Mouse (Mus musculus) heart, embryonic 14.5 days (tissue): ENCODE data around the gene Cdh11. TPM values are rescaled to one million over a fixed set of nuclear protein-coding genes. Genes with fewer than 3 reads are reported as not detected.
"Not testable (repeated sequence)": the region's sequence is repeated elsewhere in the genome, so short reads cannot be mapped to it uniquely, and the experiment has no call there.

Source experiments
- ATAC-seq: fragments of 200-750 bp; cut with Nextera tagmentation; 2 replicates; pipeline ENCODE4 v1.8.0; 2017; ENCODE audit warnings: low read depth, moderate TSS enrichment; ENCODE audit not compliant: insufficient number of reproducible peaks, insufficient read depth, low FRiP score
- H3K27ac ChIP-seq, 2 experiments: fragments of 200-500 bp in 1 of 2; fragments of 300-500 bp in 1 of 2; sonication (generic) in 1 of 2; replicated peaks in 1 of 2; 2 replicates each; pipeline ENCODE4 v1.5.1; 2012 to 2014; ENCODE audit warnings: low read depth in 2 of 2, low read length in 2 of 2, control low read depth in 1 of 2, mild to moderate bottlenecking in 1 of 2, mixed read lengths in 1 of 2; ENCODE audit not compliant: control insufficient read depth in 1 of 2, insufficient read depth in 1 of 2
- H3K27me3 ChIP-seq: fragments of 300-500 bp; sonication (generic); 2 replicates; pipeline ENCODE4 v1.6.1; 2014; ENCODE audit warnings: mild to moderate bottlenecking, low read length, control low read depth; ENCODE audit not compliant: control insufficient read depth, insufficient read depth
- H3K36me3 ChIP-seq: fragments of 300-500 bp; sonication (generic); 2 replicates; pipeline ENCODE4 v1.6.1; 2014; ENCODE audit warnings: mild to moderate bottlenecking, control low read depth, low read length, mixed read lengths; ENCODE audit not compliant: control insufficient read depth, insufficient read depth
- H3K4me1 ChIP-seq, 2 experiments: fragments of 200-500 bp in 1 of 2; fragments of 300-500 bp in 1 of 2; sonication (generic) in 1 of 2; 2 replicates each; pipeline ENCODE4 v1.6.1; 2012 to 2014; ENCODE audit warnings: low read length in 2 of 2, control low read depth in 1 of 2, mixed read lengths in 1 of 2; ENCODE audit not compliant: control insufficient read depth in 2 of 2, insufficient read depth in 2 of 2
- H3K4me2 ChIP-seq: fragments of 300-500 bp; sonication (generic); 2 replicates; pipeline ENCODE4 v1.6.1; 2014; ENCODE audit warnings: mild to moderate bottlenecking, low read length
- H3K4me3 ChIP-seq, 2 experiments: fragments of 200-500 bp in 1 of 2; fragments of 300-500 bp in 1 of 2; sonication (generic) in 1 of 2; 2 replicates each; pipeline ENCODE4 v1.5.1; 2012 to 2014; ENCODE audit warnings: low read length in 2 of 2, mild to moderate bottlenecking in 2 of 2, control low read depth in 1 of 2, low read depth in 1 of 2, moderate library complexity in 1 of 2; ENCODE audit not compliant: control insufficient read depth in 1 of 2, insufficient read depth in 1 of 2
- H3K9ac ChIP-seq: fragments of 300-500 bp; sonication (generic); 2 replicates; pipeline ENCODE4 v1.6.1; 2014; ENCODE audit warnings: mild to moderate bottlenecking, low read length
- H3K9me3 ChIP-seq: fragments of 300-500 bp; sonication (generic); 2 replicates; pipeline ENCODE4 v1.6.1; 2016; ENCODE audit warnings: low read length, control low read depth; ENCODE audit not compliant: control insufficient read depth
- WGBS: fragments of 180-500 bp; shearing (Covaris S2); extraction: QIAGEN DNeasy Blood & Tissue Kit; methylation state at CpG from one replicate; pipeline ENCODE4 v1.1.7; 2014; 5-methylcytosine and 5-hydroxymethylcytosine counted together
- polyA plus RNA-seq: library from polyadenylated mRNA; unstranded; fragments of >200 nt; fragmentation: Nextera tagmentation; extraction: Ambion mirVana; gene quantifications from 2 replicates; pipeline ENCODE4 v1.2.1, GENCODE M21; 2014

Gene Cdh11
- polyA plus RNA-seq, 1 experiment from 2014 or later = 75.4 TPM

- Histone ChIP-seq H3K27ac (no peak overlapping the region), H3K4me1 (no peaks in the 10 kb centered on the region)
- no peak for ATAC-seq
Observed at GRCm38 (mm10) chr8:102677148-102677547, 108.3 kb downstream of the Cdh11 start.

GRCm38 (mm10) chr8:102664561-102664960 is 120.9 kb downstream of the Cdh11 start:
- not testable (repeated sequence) for H3K4me1 ChIP-seq, H3K4me2 ChIP-seq, H3K27ac ChIP-seq, H3K9me3 ChIP-seq, H3K27me3 ChIP-seq, ATAC-seq, H3K4me3 ChIP-seq, H3K9ac ChIP-seq
- WGBS = 77% methylated on average over 5 of the region's 5 CpGs
- H3K36me3 ChIP-seq = peaks cover 18% of the 10 kb centered on the region

More at GRCm38 (mm10) chr8:102677148-102677547, 108.3 kb downstream of the Cdh11 start:
- Histone ChIP-seq H3K4me3 (no peak overlapping the region), H3K36me3 (peaks cover 10% of the 10 kb centered on the region), H3K9ac (no peak overlapping the region), H3K4me2 (no peak overlapping the region), H3K27me3 (no peaks in the 10 kb centered on the region), H3K9me3 (no peaks in the 10 kb centered on the region)
- WGBS = 86% methylated on average over 3 of the region's 3 CpGs

DNA sequence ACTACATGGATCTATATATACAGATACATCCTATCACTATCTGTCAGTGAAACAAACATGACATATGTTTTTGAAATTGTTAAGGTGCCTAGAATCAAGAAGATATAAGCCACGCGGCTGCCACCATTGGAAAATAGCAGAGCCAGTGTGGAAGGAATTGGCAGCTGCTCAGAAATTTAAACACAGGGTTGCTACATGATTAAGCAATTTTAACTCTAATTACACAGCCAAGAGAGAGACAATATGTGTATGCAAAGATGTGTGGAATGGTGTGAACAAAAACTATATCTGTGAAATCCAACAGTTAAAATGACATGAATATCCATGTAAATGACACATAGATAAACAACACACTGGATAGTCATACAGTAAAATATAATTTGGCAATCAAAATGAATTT is 128.9 kb downstream of the Cdh11 start:
- 86% methylated on average over 2 of the region's 2 CpGs for WGBS
- Histone ChIP-seq H3K27me3 (no peaks in the 10 kb centered on the region), H3K9ac (no peak overlapping the region), H3K27ac (no peak overlapping the region), H3K4me3 (no peak overlapping the region), H3K4me2 (no peak overlapping the region), H3K9me3 (no peaks in the 10 kb centered on the region), H3K4me1 (no peaks in the 10 kb centered on the region), H3K36me3 (peaks cover 24% of the 10 kb centered on the region)
- no peak for ATAC-seq

DNA sequence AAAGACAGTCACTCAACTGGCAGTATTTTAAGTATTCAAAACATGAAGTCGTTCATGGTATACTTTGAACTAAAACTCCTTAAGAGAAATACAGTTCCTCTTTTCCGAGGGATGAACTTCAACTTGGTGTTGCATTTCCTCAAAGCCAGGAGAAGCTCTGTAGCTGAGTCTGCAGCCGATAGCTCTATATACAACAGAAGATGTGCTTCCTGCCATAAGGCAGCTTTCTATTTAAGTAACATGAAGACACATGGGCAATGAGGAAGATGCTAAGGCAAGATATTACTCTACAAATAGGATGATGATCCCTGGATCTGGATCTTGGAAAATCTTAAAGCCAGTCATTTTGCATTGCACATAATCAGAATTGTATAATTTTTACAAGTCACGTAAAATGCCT is 133.5 kb downstream of the Cdh11 start:
- Histone ChIP-seq H3K9ac (no peak overlapping the region), H3K9me3 (no peaks in the 10 kb centered on the region), H3K36me3 (peaks cover 22% of the 10 kb centered on the region), H3K4me1 (no peaks in the 10 kb centered on the region), H3K4me2 (no peak overlapping the region), H3K4me3 (no peak overlapping the region), H3K27ac (no peak overlapping the region), H3K27me3 (no peaks in the 10 kb centered on the region)
- no peak for ATAC-seq
- 65% methylated on average over 4 of the region's 4 CpGs for WGBS

- no peak overlapping the region for H3K9ac ChIP-seq
- no peak for ATAC-seq
- no peak overlapping the region for H3K4me3 ChIP-seq
- no peak overlapping the region for H3K27ac ChIP-seq
- no peaks in the 10 kb centered on the region for H3K36me3 ChIP-seq
- no peak overlapping the region for H3K4me2 ChIP-seq
- no peaks in the 10 kb centered on the region for H3K9me3 ChIP-seq
- WGBS = 63% methylated on average over 3 of the region's 3 CpGs
- H3K27me3 ChIP-seq = no peaks in the 10 kb centered on the region
- H3K4me1 ChIP-seq = no peaks in the 10 kb centered on the region
Observed at GRCm38 (mm10) chr8:102627151-102627550, 158.3 kb downstream of the Cdh11 start.

DNA sequence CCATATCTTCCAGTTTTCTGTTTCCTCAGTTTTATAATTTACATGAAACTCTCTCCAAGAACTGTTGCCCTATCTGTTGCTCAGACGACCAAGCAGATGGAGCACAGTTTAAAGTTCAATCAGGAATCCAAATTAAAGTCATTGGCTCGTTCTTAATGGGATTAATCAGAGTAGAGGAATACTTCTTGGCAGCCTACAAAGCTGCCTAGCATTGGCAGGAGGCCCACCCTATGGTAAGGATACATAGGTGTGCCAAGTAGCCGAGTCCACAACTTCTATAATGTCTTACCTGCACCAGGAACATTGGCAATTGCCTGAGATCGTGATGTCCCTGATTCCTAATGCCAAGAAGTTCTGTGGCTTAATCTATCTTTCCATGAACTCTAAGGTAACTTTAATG is 173.3 kb downstream of the Cdh11 start:
- Histone ChIP-seq H3K4me1 (no peaks in the 10 kb centered on the region), H3K36me3 (no peaks in the 10 kb centered on the region), H3K9ac (no peak overlapping the region), H3K4me2 (no peak overlapping the region), H3K9me3 (no peaks in the 10 kb centered on the region), H3K27ac (no peak overlapping the region), H3K4me3 (no peak overlapping the region), H3K27me3 (no peaks in the 10 kb centered on the region)
- ATAC-seq = no peak
- whole genome bisulfite sequencing = 61% methylated on average over 4 of the region's 4 CpGs

DNA sequence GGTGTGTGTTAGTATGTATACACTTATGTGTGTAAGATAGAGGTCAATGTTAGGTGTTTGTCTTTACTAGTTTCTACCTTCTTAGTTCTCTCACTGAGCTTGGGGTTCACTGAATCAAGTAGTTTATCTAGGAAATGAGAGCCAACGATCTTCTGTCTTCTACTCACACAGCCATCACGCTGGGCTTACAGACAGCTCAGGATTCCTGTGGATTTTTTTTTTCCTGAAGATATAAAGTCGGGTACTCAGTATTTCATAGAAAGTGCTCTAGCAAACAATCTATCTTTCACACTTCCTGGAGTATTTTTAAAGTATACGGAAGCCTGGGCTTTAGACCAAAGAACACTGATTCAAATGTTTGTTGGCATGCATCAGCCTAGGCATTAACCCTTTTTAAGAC is 184.1 kb downstream of the Cdh11 start:
- 36% methylated on average over 4 of the region's 4 CpGs for WGBS
- ATAC-seq = no peak
- no peak overlapping the region for H3K9ac ChIP-seq
- H3K4me3 ChIP-seq = no peak overlapping the region
- H3K9me3 ChIP-seq = no peaks in the 10 kb centered on the region
- H3K36me3 ChIP-seq = no peaks in the 10 kb centered on the region
- peaks cover 4 to 7% of the 10 kb centered on the region in 2 experiments for H3K4me1 ChIP-seq
- no peaks in the 10 kb centered on the region for H3K27me3 ChIP-seq
- no peak overlapping the region for H3K27ac ChIP-seq
- H3K4me2 ChIP-seq = no peak overlapping the region

- under 1% methylated on average over 3 of the region's 3 CpGs for WGBS
- no peak overlapping the region for H3K9ac ChIP-seq
- no peak overlapping the region for H3K4me2 ChIP-seq
- H3K36me3 ChIP-seq = no peaks in the 10 kb centered on the region
- no peak overlapping the region for H3K4me3 ChIP-seq
- peak; percentile 75; the same call in 1 of the 2 replicates for ATAC-seq
- H3K9me3 ChIP-seq = no peaks in the 10 kb centered on the region
- H3K27ac ChIP-seq = peak overlapping the region; percentile 39 to 50; a peak in 3 of 4 replicates
- peaks cover 6 to 14% of the 10 kb centered on the region in 2 experiments for H3K4me1 ChIP-seq
- no peaks in the 10 kb centered on the region for H3K27me3 ChIP-seq
Observed at GRCm38 (mm10) chr8:102596523-102596922, 188.9 kb downstream of the Cdh11 start.
